Mouse (Mus musculus) ES-CJ7 (cell line): ENCODE results near the gene Gm10638.
A peak's percentile ranks its signal among the peaks of the same experiment; 100 is the strongest.

ENCODE experiments used
- DNase-seq: peaks from one replicate; pipeline ENCODE4 v3.0.0; 2011; ENCODE audit warnings: low read depth, low spot score

Gene Gm10638

GRCm38 (mm10) chr8:86735446-86736111 lies 9.9 kb upstream of the Gm10638 start:
- DNase-seq, result peak; percentile 55

DNA sequence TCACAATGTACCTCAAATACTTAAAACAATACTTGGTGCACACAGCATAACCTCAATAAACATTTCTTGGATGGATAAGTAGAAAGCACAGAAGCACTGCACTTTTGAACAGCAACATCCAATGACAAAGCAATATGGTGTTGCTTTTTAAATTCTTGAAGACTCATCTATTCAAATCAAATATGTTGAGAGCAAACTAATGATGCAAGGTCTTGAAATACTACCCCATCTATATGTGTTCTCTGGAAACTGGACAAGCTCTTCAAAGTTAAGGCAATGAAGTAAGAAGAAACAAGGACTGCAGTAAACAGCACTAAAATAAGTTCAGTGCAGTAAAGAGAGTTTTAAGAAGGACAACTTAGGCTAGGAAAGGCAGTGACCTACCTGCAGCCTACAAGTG lies 4.6 kb upstream of the Gm10638 start:
- DNase-seq, result no peak

- DNase-seq, result no peak
Observed at GRCm38 (mm10) chr8:86741627-86742026, 3.9 kb upstream of the Gm10638 start.

- DNase-seq, result no peak
Observed at GRCm38 (mm10) chr8:86742605-86743345, 2.7 kb upstream of the Gm10638 start.

DNA sequence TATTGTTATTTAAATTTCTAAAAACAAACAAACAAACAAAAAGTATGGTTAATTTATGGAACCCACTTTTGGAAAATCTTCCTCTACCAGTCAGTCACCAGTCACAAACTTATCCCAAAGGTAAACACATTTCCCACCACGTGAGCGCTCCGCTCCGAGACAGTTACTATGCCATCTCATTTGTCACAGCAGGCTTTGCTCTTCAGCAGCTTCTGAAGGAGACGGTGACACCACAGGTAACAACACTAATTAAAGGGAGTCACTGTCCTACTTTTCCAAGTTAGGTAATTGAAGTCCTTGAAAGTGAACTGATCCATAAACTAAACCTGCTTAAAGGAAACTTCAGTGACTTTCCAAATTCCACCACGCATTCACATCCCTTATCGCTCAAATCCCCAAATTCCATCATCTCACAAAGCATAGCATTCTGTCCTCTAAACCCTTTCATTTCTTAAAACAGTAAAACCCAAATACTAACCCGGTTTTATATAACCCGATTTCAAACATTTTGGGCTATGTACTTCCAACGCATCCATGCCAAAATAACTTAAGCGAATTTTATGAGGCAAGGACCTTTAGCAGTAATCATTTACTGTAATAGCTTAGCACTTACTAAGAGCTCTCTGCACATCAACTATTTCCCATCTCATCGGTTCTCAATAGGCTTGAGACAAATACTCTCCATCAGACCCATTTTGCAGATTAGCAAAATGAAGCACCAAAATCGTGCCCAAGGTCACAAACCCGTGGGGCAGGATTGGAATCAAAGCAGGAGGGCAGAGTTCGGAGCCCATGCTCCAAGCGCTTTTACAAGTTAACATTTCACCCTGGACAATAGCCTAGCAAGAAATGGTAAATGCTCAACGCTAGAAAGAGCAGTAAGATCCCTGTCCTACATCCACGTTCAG lies 932 bp upstream of the Gm10638 start:
- peak; percentile 47 for DNase-seq

- peak; percentile 86 for DNase-seq
Observed at GRCm38 (mm10) chr8:86745935-86746441, 489 bp downstream of the Gm10638 start.

DNA sequence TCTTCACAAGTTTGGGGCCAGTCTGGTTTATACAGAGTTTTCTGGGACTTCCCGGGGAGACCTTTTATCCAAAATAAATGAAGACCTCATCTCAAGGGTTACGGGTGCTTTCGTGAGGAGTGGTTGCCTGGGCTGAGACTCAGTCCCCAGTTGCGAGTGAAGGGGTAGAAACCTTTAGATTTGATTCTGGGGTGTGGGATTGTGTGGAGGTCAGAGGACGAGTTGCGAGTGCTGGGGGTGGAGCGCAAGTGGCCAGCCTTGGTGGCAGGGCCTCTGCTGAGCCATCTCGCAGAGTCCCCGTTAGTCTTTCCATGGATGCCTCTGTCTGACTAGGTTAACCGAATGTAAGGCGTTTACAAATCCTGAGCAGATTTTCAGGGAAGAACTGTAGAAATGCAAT lies 1.0 kb downstream of the Gm10638 start:
- no peak for DNase-seq

GRCm38 (mm10) chr8:86749842-86750241 lies 4.3 kb downstream of the Gm10638 start:
- no peak for DNase-seq

GRCm38 (mm10) chr8:86756948-86757733 lies 11.6 kb downstream of the Gm10638 start:
- DNase-seq, result peak; percentile 84

- DNase-seq, result no peak
Observed at GRCm38 (mm10) chr8:86758651-86759050, 13.2 kb downstream of the Gm10638 start.

DNA sequence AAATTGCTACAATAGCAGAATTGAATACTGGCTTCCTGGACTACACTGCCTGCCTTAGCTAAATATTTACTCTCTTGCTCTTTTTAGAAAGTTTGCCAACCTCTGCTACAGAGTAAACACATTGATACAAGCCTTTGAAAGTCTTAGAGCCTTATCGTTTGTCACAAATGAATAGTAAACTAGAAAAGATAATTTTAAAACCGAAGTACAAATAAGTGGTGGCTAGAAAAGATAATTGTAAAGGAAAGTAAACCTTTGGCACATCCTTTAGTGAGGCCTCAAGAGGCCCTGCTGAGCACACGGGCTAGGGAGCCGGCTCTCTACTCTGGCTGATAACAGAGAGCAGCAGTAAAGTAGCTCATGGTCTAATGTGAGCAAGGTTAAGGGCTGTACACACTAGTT lies 13.6 kb downstream of the Gm10638 start:
- no peak for DNase-seq

DNA sequence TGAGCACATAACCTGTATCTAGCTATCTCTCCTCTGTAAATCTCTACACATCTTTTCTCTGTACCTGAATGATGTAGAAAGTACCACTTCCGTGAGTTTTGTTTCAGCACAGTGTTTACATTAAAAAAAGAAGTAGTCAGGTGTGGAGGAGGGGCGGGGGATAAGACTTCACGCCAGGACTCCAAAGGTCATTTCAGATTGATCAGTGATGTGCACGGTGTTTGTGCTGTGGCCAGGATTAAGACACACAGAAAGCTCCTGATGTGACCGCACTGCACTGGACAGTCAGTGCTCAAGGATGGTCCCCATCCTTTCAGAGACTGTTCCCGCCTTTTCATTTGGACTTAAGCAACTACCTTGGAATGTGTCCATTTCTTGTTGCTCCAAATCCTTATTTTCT lies 15.2 kb downstream of the Gm10638 start:
- no peak for DNase-seq

GRCm38 (mm10) chr8:86762806-86763205 lies 17.3 kb downstream of the Gm10638 start:
- DNase-seq, result no peak

DNA sequence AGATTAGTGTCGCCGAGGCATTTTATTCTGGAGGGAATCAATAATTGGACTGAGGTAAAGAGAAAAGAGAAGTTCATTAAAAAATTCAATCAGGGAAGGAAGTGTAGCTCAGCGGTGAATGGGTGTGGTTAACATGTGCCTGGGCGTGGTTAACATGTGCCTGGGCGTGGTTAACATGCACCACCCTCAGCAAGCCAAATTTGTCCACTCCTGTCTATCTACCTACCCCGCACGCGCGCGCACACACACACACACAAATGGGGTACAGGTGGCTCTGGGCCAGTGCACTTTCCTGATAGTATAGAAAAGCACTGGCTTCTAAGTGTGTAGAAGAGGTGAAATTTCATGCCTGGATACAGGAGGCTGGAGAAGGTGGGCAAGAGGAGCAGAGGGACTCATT lies 19.7 kb downstream of the Gm10638 start:
- DNase-seq, result peak; percentile 63

DNA sequence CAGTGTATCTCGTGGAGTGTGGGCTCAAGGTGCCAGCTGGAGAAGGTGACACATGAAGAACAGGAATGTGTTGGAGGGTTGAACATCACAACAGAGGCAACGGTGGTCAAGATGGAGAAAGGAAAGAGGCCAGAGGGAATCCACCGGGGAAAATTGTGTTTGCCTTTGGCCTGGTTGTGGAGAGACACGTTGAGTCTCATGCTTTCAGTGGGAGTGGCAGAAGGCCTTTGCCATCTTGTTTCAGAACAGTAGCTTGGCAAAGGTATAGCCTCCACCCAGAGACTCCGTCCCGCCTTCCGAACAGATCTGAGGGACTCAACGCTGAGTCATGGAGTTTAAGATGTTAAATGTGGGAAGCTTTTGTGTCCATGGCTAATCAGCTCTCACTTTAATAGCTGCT lies 20.2 kb downstream of the Gm10638 start:
- DNase-seq, result no peak

GRCm38 (mm10) chr8:86766548-86767211 lies 21.2 kb downstream of the Gm10638 start:
- peak; percentile 27 for DNase-seq

DNA sequence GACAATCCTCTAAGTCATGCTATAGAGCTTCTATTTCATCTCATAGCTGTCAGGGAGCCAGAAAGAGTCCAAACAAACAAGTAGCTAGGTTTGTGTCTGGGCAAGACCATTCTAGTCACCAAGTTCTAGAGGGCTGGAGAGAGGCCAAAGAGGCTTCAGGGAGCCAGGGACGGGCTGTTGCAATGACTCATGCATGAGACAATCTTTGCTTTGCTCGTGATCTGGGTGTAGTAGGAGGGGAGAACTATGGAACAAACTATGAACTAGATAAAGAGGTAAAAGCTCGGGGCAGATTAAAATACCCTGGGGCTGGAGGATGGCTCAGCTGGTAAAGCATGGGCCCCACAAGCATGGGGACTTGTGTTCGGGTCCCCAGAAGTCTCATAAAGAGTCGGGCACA lies 23.0 kb downstream of the Gm10638 start:
- DNase-seq, result no peak

GRCm38 (mm10) chr8:86769945-86770715 lies 24.6 kb downstream of the Gm10638 start:
- no peak for DNase-seq

- DNase-seq, result no peak
Observed at GRCm38 (mm10) chr8:86779207-86779606, 33.7 kb downstream of the Gm10638 start.

DNA sequence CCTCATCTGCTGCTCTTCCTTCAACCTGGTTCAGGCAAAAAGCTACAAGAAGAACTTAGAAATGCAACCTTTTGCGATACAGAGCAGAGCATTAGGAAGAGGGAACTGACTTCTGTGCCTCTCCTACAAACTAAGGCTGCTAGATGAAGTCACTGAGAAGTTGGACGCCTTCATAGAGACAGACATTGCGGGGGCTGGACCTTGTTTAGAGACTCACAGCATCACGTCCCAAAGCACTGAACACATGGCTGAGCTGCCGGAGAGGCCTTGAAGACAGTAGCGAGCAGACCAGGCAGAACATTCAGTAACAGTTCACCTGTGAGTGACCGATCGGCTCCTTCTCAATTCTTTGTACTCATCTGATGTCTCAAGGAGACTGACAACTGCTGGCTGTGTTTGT lies 35.6 kb downstream of the Gm10638 start:
- no peak for DNase-seq
